Mouse (Mus musculus) T-helper 2 cell (primary cell): ENCODE results near the gene Lrig3.

Experiments
- in situ Hi-C: fragments of 300-600 bp; cut with MboI, MseI; formaldehyde crosslinking; loops from one replicate; pipeline ENCODE4 v1.15.1; 2025; ENCODE audit warnings: high pct_unique_total_duplicates

Lrig3 gene

DNA sequence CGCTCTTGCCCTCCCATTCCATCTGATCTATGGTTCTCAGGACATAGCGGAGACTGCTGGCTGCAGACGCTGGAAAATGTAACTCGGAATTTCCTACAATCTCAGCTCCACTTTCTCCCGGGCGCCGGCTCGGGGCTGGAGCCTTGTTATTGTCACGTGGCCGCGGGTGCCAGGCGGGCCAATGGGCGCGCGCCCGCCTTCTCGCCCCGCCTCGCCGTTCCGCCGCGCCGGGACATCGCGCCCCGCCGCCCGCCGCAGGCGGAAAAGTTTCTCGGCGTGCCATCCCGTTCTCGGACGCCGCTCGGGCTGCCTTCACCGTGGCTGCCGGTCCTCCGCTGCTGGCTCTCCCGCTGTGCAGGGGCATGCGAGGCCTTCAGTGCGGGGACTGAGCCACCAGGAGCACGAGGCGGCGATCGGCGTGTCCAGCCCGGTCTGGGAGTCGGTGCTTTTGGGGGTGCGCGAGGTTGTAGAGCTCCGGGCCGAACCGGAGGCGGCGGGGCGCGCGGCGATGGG is at the start of gene Lrig3:
Lrig3 (plus strand) TSS at position 201 of the 513 bp plus-strand sequence.
- in situ Hi-C loops, result no loop called here

DNA sequence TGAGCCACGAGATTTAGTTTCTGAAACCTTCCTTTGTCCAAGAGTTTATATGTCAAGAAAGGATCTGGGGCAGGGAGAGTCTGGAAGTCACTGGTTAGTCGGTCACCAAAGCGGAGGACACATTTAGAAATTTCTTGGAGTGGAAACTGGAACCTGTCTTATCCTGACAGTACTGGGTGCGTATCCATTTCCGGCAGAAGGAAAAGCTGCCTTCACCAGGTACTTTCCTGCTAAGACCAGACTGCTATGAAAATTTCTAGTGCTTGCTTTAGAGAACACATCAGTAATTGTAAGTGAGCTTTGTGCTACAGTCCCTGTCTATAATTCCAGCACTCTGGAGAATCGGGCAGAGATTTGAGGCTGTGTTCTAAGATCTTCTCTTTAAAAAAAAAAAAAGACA is 49.2 kb upstream of the Lrig3 start:
- in situ Hi-C loops, result no loop called here

DNA sequence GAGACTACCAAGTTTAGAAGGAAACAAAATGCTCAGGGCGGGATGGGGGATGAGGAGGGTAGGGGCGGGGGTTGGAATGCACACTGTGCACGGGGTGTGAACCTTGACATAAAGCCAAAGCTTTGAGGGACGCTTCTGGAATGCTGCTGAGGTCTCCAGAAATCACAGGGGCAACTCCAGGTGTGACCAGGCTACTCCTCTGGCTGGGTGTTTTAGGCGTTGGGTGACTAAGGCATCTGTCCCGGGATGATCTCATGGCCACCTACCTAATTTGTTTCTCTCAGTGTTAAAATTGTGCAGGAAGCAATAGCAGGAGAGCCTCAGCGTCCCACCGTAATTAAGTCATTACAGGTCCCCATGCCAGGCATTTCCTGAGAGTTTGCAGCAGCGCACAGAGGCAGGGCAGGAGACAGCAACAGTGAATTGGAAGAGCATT is 48.5 kb upstream of the Lrig3 start:
- in situ Hi-C loops, result no loop called here

DNA sequence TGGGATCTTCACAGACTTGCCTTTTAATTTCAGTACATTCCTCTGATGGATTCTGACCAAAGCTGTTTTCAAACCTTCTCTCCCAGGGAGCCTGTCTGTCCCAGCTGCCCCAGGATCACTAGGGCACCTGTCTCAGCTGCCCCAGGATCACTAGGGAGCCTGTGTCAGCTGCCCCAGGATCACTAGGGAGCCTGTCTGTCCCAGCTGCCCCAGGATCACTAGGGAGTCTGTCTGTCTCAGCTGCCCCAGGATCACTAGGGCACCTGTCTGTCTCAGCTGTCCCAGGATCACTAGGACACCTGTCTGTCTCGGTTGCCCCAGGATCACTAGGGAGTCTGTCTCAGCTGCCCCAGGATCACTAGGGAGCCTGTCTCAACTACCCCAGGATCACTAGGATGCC is 47.0 kb upstream of the Lrig3 start:
- in situ Hi-C loops, result no loop called here

DNA sequence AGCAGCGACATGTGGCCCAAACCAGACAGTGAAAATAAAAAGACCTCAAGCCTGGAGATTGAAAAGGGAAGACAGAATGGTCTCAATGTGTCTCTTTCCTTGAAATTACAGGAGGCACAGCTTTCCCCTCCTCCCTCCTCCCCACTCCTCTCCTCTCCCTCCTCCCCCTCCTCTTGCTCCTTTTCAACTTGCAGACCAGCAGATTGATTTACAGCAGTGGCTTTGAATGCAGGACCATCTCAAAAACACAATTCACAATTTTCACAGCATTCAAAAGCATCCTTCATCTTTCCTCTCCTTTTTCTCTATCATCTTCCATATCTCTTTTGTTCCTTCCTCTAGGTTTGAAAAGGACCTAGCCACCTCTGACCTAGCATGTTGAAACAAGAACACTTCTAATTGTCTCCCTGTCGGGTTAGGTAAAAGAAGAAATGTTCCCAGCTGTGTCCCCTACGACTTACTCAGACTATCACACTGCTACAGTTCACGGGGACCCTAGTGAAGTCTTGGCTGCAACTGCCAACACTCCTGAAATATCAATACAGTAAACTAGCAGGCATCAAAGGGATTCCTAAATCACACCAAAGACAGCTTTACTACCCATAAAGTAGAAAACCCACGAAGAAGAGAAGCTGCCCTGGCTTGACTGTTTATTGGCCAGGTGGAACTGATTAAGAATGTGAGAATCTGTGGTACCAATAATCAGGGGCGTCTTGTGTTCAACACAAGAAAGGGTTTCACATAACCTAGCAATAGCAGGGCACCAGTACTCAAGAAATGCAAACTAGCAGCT is 44.1 kb upstream of the Lrig3 start:
- in situ Hi-C loops, result no loop called here

DNA sequence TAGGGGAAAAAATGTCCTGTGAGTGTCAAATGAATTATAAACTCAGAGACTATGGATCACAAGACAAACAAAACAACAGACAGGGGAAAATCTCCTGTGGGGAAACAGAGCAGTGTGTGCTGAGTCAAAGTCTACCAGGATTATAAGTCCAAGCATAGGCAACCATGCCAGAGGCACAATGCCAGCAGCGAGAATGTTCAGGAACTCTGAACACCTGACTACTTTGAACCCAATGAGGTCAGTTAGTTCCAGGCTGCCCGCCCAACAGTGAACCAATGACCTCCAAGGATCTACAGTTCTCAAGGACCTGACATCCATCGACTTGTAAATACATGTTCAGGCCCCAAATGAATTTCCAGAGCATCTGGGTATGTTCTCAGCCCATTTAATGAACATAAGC is 36.0 kb upstream of the Lrig3 start:
- in situ Hi-C loops, result no loop called here

DNA sequence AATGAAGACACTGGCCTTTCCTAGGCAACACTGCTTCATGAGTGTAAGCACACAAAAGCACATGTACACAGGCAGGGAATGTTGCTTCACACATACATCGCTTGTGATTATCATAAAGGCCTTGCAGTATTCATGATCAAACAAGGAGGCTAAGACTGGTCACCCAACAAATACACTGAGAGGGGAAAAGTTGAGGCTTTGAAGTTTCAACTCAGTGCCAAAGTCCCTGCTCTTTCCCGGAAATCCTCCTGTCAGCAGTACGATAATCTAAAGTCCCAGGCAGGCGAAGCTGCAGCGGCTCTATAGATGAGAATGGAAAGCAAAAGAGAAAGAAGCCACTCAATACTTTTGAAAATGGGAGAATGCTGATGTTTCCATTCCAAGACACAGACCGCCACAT is 32.6 kb upstream of the Lrig3 start:
- in situ Hi-C loops, result no loop called here

DNA sequence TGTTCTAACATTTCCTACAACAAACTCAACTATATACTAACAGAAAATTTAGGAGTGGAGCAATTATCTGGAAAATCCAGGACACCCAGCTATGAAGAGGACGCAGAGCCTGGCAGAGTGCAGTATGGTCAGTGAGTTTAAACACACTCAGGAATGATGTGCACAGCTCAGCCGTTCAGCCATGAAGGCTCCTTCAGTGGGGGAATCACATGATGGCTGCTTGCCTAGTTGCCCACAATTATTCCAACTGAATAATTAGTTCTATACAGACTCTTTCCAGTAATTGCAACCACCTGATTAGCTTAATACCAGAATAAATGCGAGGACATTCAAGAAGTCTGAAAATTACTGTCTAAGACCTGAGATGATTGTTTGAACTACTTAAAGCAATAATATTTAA is 31.9 kb upstream of the Lrig3 start:
- in situ Hi-C loops, result no loop called here

DNA sequence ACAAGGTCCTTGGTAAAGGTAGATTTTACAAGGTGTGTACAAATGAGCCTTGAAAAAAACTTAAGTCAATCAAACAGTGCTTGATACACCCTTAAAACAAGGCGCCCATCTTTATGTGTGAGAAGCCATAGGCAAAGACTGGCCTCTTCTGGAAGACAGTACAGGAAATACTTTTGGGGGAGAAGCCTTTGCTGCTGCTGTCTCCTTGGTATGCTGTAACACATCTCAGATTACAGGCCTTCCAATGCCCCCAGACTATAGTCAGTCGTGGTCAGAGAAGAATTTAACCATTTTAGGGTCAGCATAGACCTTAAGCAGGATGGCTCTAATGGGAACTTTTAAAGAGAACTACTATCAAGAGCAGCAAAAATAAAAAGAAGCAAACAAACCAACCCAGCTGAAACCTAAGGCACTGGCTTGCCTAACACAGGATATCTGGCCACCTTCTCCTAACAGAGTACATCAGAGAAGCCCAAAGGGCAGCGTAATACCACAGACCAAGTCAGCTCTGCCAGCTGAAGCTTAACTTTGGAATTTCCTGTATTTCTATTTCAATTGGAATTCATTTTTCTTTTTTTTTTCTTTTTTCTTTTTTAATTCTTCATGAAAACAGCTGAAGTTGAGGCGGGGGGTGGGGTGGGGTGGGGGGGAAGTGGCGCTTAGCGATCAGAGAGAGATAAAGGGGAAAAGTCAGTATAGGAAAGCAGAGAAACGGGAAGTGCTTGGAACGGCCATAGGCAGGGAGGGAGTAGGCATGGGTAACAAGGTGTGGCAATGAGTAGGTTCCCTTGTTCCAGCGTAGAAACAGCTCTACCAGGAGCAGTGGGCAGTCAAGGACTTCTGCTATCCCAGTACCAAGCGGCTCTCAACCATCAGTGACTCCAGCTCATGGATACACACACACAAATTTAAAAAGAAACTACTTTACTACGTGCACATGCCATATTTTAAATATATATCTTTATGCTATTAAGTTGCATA is 28.2 kb upstream of the Lrig3 start:
- in situ Hi-C loops, result no loop called here

DNA sequence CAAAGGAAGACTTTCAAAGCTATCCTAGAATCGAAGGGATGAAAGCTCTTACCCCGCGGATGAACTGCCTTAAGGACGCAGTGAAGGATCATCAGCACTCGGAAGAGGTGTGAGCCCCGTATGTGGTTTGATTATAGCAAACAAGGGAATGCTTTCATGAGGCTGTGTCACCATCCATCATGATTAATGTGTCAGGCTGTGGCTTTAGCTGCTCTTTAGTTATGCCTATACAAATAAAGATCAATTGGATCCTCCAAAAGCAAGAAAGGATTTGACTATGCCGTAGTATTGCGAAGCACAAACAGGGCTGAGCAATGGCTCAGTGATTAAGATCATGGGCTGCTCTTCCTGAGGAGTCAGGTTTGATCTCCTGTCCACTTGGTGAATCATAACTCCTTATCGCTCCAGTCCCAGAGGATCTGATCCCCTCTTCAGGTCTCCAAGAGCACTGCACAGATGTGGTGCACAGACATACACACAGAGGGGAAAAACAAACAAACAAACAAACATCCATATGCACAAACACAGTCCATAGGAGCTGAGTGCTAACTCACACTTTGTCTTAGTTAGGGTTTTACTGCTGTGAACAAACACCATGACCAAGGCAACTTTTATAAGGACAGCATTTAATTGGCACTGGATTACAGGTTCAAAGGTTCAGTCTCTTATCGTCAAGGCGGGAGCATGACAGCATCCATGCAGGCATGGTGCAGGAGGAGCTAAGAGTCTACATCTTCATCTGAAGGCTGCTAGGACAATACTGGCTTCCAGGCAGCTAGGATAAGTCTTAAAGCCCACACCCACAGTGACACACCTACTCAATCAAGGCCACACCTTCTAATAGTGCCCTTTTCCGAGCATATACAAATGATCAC is 27.2 kb upstream of the Lrig3 start:
- in situ Hi-C loops, result no loop called here

DNA sequence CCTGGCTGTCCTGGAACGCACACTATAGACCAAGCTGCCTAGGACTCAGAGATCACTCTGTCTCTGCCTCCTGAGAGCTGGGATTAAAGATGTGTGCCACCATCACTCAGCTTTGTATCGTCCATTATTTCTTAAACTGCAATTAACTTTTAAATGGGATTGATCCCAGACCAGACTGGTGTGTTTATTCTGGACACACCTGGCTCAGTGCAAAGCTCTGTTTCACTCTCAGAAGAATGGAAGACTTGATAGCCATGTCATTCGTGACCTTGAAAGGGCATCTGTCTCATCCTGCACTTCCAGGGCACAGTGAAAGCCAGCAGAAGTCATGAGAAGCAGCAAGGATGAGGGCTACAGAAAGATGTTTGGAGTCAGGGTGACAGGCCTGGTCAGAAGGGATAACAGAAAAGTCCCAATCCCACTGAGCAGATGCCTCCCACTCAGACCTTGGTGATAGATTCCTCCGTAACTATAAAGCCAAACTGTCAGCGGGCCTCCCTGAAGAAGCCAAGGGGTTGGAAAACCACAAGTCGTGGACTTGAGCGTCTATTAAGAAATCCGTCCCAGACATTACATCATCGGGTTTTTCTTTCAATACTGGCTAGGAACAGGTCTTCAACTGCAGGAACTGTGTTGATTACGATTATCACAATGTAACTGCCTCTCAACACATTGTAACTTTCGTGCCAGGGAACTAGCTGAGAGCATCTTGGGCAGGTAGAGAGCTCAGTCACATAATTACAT is 25.5 kb upstream of the Lrig3 start:
- in situ Hi-C loops, result no loop called here

DNA sequence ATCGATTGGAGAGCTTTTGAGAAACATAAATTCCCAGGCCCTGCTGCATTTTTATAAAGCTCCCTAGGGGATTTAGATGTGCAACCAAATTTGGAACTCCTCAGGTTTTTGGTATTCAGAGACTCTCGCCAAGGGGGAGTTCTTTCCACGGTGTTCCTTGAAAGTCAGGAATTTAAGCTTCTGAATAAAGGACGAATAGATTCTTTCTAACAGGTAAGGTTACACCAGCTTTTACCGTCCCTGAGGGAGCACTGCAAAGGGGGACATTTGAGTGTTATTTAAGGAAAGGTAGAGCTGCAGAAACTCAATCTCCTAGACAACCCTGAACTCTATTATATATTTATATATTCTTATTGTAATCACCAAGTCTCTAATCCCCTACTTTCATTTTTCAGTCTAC is 22.9 kb upstream of the Lrig3 start:
- in situ Hi-C loops, result no loop called here

DNA sequence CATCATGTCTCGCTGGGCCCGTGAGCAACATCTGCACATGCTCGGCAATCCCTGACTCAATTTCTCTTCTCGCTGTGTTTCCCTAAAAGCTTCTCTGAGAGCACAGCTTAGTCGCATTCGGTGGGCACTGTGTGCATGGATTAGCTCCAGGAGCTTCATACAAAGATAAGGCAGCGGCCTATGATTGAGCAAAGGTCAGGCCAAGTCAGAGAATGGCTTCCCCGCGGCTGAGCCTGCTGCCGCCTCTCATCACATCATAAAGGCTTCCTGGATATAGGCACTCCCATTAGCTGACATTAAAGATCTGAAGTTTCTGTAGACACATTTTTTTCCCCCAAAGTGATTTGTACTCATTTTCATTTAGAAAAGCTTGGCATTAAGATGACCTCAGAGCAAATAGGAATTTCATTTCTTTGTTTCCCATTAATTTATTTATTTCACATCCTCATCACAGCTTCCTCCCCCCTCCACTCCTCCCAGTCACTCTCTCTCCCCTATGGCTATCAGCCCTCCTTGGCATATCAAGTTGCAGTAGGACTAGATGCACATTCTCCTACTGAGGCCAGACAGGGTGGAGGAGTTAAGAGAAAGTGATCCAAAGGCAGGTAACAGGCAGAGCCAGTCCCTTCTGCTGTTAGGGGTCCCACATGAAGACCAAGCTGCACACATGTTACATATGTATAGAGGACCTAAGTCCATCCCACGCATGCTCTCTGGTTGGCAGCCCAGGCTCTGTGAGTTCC is 21.0 kb upstream of the Lrig3 start:
- in situ Hi-C loops, result no loop called here

DNA sequence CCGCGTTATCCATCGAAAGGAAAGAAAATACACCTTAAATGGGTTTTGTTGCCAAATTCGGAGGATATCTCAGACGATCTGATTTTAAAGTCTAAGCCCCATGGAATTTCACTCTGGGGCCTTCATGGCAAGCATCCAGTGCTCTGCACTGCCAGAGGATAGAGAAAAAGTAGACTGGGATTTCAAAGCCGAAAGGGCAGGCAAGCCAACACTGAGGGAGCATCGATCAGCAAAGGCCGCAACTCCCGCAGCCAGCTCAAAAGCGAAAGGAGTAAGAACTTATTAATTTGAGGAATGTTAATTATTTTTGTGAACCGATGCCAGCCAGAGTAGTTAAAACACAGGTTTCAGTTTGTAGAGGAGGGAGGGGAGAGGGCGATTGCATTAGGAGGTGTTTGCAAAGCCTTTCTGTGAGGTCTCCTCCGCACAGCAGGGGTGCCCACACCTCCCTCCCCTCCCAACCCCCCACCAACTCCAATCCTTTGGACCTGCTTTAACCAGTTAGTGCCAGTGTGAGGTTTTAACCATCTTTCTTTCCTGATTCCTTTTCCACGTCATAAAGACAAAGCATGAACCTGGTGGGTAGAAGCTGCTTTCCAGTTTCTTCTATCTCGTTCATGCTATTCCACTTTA is 17.0 kb upstream of the Lrig3 start:
- in situ Hi-C loops, result no loop called here

DNA sequence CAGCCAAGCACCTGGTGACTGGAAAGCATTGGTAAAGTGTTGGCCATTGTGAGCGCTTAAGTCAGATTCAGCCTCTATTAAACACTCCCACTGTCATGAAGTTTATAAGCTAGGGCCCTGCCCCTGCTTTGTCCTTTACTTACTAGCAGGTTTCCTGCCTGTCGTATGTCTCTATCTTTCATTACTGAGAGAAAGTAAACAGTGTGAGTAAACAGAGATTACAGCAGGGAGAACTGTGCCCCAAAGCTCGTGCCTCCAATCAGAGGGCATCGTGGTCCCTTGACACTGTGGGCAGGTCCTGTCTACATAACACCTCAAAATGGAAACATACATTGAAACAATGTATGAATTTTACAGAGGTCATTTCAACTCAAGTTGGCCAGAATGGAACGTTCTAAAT is 14.3 kb upstream of the Lrig3 start:
- in situ Hi-C loops, result no loop called here

DNA sequence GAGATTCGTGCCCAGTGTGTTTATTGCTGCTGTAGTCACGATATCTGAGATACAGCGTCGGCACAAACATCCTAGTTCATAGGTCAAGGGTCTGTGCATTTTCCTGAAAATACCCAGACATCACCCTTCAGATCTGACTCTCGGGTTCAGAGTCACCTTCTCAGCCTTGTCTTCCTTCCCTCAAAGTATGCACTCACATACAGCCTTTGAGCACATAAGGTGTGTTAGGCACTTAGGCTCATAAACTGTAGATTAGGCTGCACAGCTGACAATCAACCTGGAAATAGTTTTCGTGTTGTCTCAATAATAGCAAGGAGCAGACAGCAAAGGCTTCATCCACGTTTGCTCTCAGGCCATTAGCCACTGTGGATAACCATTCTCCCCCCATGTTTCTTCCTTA is 11.6 kb upstream of the Lrig3 start:
- in situ Hi-C loops, result no loop called here

DNA sequence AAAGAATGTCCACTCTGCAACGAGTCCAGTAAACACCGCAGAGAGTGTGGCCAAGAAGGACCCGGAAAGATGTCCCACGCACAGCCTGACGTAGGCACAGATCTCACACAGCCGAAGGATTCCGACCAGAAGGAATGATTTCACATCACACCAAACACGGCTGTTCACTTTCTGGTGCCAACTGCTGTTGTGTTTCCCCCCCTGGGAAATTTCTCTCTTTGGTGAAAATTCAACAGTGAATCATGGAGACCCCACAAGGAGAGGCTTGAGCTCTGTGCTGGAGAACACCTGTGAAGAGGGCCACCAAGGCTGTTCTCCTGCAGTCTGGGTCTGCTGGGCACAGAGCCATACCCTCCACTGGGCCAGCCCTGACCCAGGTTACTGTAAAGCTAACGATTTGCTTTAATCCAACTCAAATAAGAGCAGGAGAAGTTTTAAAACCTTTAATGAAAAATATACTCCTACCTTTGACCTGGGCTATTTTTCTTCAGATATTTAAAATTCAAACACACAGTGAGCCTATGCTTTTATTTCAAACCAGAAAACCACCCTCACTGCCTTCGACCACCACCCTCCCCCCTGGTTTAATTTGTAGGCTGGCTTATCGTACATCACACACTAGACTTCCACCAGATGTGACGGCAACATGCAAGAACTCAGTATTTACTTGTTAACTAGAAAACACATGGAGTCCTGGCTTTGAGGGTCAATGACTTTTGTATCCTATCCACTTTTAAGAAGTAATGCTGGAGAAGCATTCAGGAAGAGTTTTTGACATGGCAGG is 11.0 kb upstream of the Lrig3 start:
- in situ Hi-C loops, result no loop called here

DNA sequence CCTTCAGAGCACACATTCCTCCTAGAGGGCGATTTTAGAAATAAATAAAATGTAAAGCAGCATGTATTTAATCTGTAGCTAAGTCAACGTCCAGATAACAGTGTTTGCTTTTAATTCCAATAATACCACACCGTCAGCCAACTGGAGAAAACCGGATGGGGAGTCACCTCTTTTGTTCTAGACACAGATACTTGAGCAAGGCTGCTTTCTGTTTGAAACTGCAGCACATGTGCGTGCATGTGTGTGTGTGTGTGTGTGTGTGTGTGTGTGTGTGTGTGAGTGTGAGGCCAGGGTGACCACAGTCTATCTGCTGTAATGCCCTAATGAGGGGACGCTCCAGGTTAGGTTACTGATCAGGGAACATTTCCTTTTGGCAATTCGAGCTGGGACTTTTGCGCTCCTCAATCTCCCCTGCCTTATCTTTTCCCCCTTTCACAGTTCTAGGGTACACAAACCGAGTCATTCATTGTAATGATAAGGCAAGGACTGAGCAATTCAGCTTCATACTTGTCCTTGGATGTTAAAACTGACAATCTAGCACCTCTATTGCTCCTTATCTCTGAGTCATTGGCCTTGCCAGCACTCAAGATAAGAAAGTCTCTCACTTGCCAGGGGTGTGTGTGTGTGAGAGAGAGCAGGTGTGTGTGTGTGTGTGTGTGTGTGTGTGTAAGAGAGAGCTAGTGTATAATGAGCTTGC is 4.4 kb upstream of the Lrig3 start:
- in situ Hi-C loops, result no loop called here
